Mouse (Mus musculus) thymus, postnatal 36 days (tissue): ENCODE results near the gene Sox5.

Experiments
- DNase-seq, 2 experiments: peaks; one replicate each; pipeline ENCODE4 v3.0.0; 2022; ENCODE audit warnings: mixed read lengths in 2 of 2

Sox5 gene

DNA sequence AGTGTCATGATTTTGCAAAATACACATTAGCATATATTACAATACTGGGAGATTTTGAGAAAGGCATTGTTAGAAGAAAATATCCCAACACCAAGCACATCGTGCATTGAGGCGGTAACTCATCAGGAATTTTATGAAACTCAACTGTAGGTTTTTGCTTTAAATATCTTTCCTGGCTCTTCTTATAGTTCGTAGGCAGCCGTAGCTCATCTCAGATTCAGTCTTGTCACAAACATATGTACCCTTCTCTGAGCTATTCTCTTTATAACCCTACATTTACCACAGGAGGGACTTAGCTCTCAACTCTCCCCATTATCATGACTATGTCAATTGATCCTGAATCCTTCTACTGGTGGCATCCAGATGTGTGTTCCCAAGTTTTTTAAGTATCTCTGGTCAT lies 705.4 kb downstream of the Sox5 start:
- DNase-seq = no peak

DNA sequence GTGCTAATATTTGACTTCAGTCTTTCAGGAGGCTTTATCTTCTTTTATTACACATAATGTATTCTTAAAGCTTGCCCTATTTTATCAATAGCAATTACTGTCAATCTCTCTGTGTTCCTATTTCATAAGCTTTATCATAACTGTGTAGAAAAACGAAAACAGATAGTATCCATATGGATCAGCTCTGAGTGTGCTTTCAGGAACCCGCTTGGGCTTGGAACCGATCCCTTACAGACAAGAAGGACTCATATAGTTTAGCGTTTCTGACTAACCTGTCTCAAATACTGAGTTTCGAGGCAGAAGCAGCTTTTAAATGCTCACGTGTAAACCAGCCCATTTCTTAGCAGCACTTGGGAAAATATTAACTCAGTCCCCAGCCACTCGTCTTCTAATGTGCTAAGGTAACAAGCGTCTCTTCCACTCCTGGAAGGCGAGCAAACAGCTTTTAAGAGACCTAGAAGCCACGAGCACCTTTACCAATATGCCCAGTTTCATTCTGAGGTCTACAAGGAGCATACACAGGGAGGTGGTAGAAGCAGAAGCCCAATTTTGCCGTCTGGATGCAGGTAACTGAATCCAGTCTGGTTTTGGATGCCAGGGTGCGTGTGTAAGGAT lies 706.3 kb downstream of the Sox5 start:
- DNase-seq = no peak

- DNase-seq = no peak
Measured at GRCm38 (mm10) chr6:144074826-144075225, 707.0 kb downstream of the Sox5 start.

DNA sequence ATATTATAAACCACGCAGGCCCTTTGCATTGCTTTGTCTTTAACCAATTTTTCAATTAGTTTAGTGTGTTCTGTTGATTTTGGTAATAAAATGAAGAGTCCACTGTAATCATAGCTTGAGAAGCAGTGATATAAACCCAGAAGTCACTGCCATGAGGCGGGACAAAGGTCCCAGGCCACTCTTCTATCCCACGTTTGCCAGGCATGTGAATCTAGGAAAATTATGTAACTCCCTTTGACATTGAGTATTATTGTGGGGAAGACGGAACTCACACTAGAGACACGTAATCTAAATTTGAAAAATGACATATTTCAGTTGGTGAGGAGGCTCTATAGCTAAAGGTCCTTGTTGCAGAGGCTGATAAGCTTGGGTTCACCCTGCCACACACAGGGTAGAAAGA lies 711.3 kb downstream of the Sox5 start:
- no peak for DNase-seq

DNA sequence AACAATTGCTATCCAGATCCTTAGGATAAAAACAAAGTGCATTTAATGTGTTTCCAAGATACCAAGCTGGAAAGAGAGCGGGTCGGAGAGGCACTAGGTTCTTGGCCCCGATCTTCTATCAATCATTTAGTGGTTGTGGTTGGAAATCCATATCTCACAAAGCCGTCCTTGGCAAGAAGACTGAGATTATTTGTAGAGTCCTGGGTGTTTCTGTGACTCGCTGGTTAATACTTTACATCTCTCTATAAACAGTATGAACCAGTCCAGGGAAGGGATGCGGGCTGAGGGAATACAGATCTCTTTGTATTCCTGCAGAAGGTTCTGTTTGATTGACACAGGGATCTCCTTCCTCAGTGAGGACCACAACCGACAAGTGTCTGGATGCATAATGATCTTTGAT lies 714.3 kb downstream of the Sox5 start:
- DNase-seq = no peak

- DNase-seq = no peak
Measured at GRCm38 (mm10) chr6:144062428-144062827, 719.3 kb downstream of the Sox5 start.

GRCm38 (mm10) chr6:144061814-144062213 lies 720.0 kb downstream of the Sox5 start:
- DNase-seq = no peak

- no peak for DNase-seq
Measured at GRCm38 (mm10) chr6:144057098-144057632, 724.6 kb downstream of the Sox5 start.

DNA sequence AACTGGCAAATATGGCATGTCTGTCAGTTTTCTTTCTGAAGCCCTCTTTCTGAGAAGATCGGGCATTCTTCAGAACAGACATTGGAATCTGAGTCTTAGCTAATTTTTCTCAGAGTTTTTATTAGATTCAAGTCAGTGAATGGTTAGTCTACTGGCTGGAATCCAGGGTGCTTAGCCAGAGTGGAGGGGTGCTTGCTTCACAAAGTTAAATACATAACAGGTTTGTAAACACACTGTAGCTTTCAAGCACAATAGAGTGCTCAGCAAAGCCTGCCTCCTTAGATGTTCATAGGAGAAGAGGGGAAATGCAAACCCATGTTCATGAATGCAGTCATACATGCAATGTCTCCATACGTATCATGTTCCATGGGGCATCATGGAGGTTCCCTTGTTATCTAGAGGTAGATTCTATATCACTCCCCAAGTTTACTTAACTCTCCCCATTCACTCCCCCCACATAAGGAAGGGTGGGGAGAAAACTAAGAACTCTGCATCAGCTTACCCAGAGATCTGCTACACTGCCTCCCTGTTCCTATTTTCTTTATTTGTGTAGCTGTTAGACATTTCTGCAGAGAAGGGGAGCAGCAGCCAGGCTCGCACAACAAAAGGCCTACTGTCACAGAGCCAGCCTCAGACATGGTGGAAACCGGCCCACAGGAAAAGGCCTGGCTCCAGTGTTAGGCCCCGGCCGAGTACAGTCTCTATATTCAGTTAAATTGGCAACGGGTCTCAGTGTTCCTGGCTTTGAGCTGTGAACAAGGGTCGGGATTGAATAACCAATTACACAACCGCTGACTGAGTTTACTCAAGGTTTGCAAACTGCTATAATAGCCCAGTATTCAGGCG lies 725.3 kb downstream of the Sox5 start:
- no peak for DNase-seq

- DNase-seq = no peak
Measured at GRCm38 (mm10) chr6:144052487-144052886, 729.3 kb downstream of the Sox5 start.

- DNase-seq = no peak
Measured at GRCm38 (mm10) chr6:144051316-144051715, 730.5 kb downstream of the Sox5 start.

GRCm38 (mm10) chr6:144048201-144048924 lies 733.4 kb downstream of the Sox5 start:
- DNase-seq = no peak

DNA sequence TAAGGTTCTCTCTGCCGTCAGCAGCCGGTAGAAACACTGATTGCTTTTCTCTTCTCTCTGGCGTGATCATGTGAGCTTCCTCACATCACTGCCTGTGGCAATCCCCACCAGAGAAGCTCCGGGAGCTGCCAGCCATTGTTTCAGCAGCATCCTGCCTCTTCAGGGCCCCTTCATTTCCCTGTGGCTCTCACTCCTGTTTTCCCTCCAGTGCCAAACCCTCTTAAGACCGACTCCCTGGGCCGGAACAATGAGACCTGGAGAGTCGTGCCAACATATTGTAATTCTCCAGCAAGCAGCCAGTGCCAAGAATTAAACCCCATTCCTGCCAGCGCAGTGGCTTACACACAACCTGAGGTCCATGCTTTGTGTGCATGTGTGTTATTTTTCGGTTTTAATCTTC lies 736.3 kb downstream of the Sox5 start:
- no peak for DNase-seq

DNA sequence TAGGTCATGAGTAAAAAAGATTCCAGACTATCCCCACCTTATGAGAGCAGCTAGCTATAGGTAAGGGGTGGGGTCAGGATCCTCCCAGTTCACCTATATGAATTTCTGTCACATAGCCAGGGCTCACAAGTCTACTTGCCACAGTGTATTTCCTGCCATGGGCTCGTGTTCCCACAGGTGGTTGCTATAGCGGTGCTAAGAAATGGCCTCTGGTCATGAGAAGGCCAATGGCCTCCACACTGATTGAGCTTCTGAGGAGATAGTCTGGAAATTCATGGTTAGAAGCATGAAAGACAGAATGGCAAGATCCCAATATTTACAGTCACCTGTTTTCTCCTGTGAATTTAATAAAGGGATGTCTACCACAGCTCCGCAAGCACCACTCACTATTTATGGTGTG lies 737.4 kb downstream of the Sox5 start:
- no peak for DNase-seq

DNA sequence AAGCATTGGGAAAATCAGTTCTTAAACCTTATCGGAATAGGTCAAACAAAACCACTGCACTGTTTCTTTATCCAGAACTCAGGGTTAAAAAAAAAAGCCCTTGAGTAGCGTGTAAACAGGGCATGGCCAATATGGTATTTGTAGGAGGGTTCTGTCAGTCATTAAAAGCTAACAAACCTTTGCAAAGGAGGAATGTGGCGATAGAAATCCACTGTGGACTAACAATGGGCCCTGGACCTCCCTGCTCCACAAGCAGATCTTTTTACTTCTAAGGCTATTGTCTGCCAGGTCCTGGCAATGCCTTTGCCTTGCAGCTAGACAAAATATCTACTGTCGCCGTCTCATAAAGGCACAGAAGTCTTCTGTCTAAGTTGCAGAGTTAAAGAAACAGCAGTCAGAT lies 738.8 kb downstream of the Sox5 start:
- DNase-seq = no peak

GRCm38 (mm10) chr6:144041941-144042340 lies 739.8 kb downstream of the Sox5 start:
- DNase-seq = no peak

DNA sequence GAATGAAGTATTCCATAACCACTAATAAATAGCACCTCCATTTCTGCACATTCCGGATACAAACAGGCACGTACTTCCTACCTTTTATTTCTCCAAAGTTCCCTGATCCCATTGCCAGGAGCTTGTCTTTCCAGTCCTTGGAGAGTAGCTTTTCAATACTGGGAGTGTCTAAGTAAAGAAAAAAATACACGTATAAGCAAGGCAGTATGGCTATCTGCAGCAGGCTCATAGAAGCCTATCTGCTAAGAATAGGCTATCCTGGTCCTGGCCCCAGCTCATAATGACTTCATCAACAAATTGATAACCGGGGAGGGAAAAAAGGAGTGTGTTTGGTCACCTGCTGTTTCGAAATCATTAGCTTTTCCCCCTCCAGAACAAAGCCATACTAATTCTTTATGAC lies 740.6 kb downstream of the Sox5 start:
- no peak for DNase-seq

- DNase-seq = no peak
Measured at GRCm38 (mm10) chr6:144040349-144040748, 741.4 kb downstream of the Sox5 start.

GRCm38 (mm10) chr6:144039221-144039620 lies 742.6 kb downstream of the Sox5 start:
- DNase-seq = no peak

DNA sequence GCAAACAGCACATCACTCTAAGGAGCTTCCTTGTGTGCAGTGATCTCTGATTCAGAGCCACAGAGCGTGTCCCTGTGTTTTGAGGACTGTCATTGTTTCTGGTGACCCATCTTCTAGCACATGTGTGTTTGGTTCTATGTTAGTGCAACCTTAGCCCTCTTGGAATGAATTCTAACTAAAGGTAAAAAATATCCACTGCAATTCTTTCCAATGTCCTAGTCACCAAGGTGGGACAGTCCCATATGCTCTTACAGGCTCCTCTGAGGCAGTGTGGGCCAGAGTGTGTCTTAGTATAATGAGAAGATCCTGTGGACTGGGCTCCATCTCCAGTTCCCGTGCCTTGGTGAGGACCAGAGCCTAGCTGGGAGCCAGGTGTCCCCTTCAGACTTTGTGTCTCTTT lies 748.6 kb downstream of the Sox5 start:
- DNase-seq = no peak

DNA sequence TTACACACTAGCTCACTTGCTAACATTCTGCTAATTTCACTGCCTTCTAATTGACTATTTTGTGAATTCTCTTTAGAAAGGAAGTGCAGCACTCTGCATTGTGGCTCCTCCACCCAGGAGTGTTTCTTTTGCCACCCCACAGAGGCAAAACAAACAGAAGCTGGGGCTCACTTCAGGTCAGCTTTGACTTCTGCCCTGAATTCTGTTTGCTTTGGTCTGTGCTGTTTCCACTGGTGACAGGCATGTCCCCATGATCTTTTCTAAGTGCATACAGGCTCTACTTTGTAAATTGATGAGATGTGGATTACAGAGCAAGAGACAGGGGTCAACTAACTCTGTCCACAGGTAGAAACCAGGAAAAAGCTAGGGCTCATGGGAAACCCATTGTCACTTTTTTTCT lies 764.8 kb downstream of the Sox5 start:
- DNase-seq = no peak

DNA sequence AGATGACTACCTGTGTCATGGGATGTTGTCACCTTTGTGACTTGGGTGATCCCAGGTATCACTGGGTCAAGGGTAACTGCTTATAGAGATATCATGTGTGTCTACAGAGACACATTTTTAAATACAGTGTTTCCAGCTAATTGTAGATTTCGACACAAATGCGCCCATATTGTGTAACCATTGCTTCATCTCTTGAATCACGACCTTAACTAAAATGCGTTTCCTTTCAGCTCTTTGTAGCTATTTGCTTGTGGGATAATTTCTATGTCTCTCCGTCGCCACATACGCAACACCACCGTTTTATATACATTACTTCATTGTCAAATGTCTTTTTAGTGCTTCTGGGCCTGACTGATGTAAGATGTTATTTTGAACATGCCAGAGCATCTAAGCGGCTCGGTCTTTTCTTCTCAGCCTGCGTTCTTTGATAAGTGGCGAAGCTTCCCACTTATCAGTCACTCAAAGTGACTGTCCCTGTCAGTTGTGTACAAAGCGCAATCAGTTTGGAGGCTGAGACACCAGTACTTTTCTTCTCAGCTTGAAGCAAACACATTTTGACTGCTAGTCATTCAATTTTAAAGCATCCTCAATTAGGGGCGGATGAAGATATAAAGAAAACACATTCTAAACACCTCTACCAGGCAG lies 769.8 kb downstream of the Sox5 start:
- no peak for DNase-seq

- DNase-seq = no peak
Measured at GRCm38 (mm10) chr6:144010995-144011394, 770.8 kb downstream of the Sox5 start.
